Mouse (Mus musculus): ENCODE data around the gene Gm10392. TPM values are rescaled to one million over a fixed set of nuclear protein-coding genes. Genes with fewer than 3 reads are reported as not detected.

The Gm10392 gene
- polyA plus RNA-seq, 1 experiment from 2014 or later = not detected

GRCm38 (mm10) chr11:77518051-77518798 lies 773 bp downstream of the Gm10392 start:
- ATAC-seq (replicated peaks; ENCODE audit: low FRiP score) (no peak), DNase-seq (ENCODE audit: low spot score) (no peak)
- 73% methylated on average over 27 of the region's 27 CpGs for WGBS
- Histone ChIP-seq H3K4me2 (no peak overlapping the region), H3K9me3 (ENCODE audit: control insufficient read depth, low read length) (no peaks in the 10 kb centered on the region), H3K36me3 (ENCODE audit: control insufficient read depth, insufficient read depth, low read length) (no peaks in the 10 kb centered on the region), H3K27ac (ENCODE audit: low read depth, low read length) (no peak overlapping the region), H3K4me3 (ENCODE audit: low read depth, low read length) (no peak overlapping the region), H3K4me1 (replicated peaks; ENCODE audit: control insufficient read depth, insufficient read depth, low read length) (peaks cover 27% of the 10 kb centered on the region), H3K9ac (ENCODE audit: low read depth, low read length) (no peak overlapping the region), H3K27me3 (replicated peaks; ENCODE audit: control insufficient read depth, insufficient read depth, low read length) (peaks cover 24% of the 10 kb centered on the region)

GRCm38 (mm10) chr11:77516553-77517425 lies 2.2 kb downstream of the Gm10392 start:
- no peaks in the 10 kb centered on the region for H3K36me3 ChIP-seq (ENCODE audit: control insufficient read depth, insufficient read depth, low read length)
- 68% methylated on average over 5 of the region's 5 CpGs for WGBS
- peaks cover 24% of the 10 kb centered on the region for H3K27me3 ChIP-seq (replicated peaks; ENCODE audit: control insufficient read depth, insufficient read depth, low read length)
- H3K9me3 ChIP-seq (ENCODE audit: control insufficient read depth, low read length) = no peaks in the 10 kb centered on the region
- ATAC-seq (replicated peaks; ENCODE audit: low FRiP score) (no peak), DNase-seq (ENCODE audit: low spot score) (no peak)
- no peak overlapping the region for H3K27ac ChIP-seq (ENCODE audit: low read depth, low read length)
- H3K9ac ChIP-seq (ENCODE audit: low read depth, low read length) = no peak overlapping the region
- H3K4me2 ChIP-seq = peak overlapping the region; percentile 29
- no peak overlapping the region for H3K4me3 ChIP-seq (ENCODE audit: low read depth, low read length)
- H3K4me1 ChIP-seq (replicated peaks; ENCODE audit: control insufficient read depth, insufficient read depth, low read length) = peaks cover 32% of the 10 kb centered on the region

GRCm38 (mm10) chr11:77515637-77516552 lies 3.1 kb downstream of the Gm10392 start, which contains the start of gene Trp53i13:
Gene Trp53i13, minus strand, starts transcription at chr11:77515980.
- no peak for ATAC-seq (replicated peaks; ENCODE audit: low FRiP score)

GRCm38 (mm10) chr11:77514832-77515636 lies 4.0 kb downstream of the Gm10392 start, which contains the start of gene Abhd15:
Gene Abhd15, plus strand, starts transcription at chr11:77515121.
- H3K4me2 ChIP-seq = peak within 1 kb of the TSS; percentile 99
- ATAC-seq (replicated peaks; ENCODE audit: low FRiP score) (peak; percentile 42), DNase-seq (ENCODE audit: low spot score) (peak; percentile 84)
- under 1% methylated on average over 72 of the region's 72 CpGs for WGBS
- peak within 1 kb of the TSS; percentile 57 for H3K4me3 ChIP-seq (ENCODE audit: low read depth, low read length)
- no peaks in the 10 kb centered on the region for H3K9me3 ChIP-seq (ENCODE audit: control insufficient read depth, low read length)
- H3K4me1 ChIP-seq (replicated peaks; ENCODE audit: control insufficient read depth, insufficient read depth, low read length) = peaks cover 32% of the 10 kb centered on the region
- H3K27ac ChIP-seq (ENCODE audit: low read depth, low read length) = peak within 1 kb of the TSS; percentile 44
- H3K27me3 ChIP-seq (replicated peaks; ENCODE audit: control insufficient read depth, insufficient read depth, low read length) = peaks cover 24% of the 10 kb centered on the region
- H3K9ac ChIP-seq (ENCODE audit: low read depth, low read length) = peak within 1 kb of the TSS; percentile 74
- H3K36me3 ChIP-seq (ENCODE audit: control insufficient read depth, insufficient read depth, low read length) = no peaks in the 10 kb centered on the region

More at GRCm38 (mm10) chr11:77515637-77516552, 3.1 kb downstream of the Gm10392 start, which contains the start of gene Trp53i13:
- 11% methylated on average over 39 of the region's 39 CpGs for WGBS
- peak within 1 kb of the TSS; percentile 57 for H3K4me3 ChIP-seq (ENCODE audit: low read depth, low read length)
- H3K9me3 ChIP-seq (ENCODE audit: control insufficient read depth, low read length) = no peaks in the 10 kb centered on the region
- H3K9ac ChIP-seq (ENCODE audit: low read depth, low read length) = peak within 1 kb of the TSS; percentile 74
- H3K4me1 ChIP-seq (replicated peaks; ENCODE audit: control insufficient read depth, insufficient read depth, low read length) = peaks cover 32% of the 10 kb centered on the region
- peaks cover 24% of the 10 kb centered on the region for H3K27me3 ChIP-seq (replicated peaks; ENCODE audit: control insufficient read depth, insufficient read depth, low read length)
- peak within 1 kb of the TSS; percentile 25; the same call in 1 of the 2 replicates for H3K27ac ChIP-seq (ENCODE audit: low read depth, low read length)
- peak within 1 kb of the TSS; percentile 99 for H3K4me2 ChIP-seq
- DNase-seq (ENCODE audit: low spot score) = no peak
- no peaks in the 10 kb centered on the region for H3K36me3 ChIP-seq (ENCODE audit: control insufficient read depth, insufficient read depth, low read length)

GRCm38 (mm10) chr11:77514281-77514831 lies 4.6 kb downstream of the Gm10392 start:
- Histone ChIP-seq H3K4me1 (replicated peaks; ENCODE audit: control insufficient read depth, insufficient read depth, low read length) (peaks cover 32% of the 10 kb centered on the region), H3K27ac (ENCODE audit: low read depth, low read length) (peak overlapping the region; percentile 44), H3K36me3 (ENCODE audit: control insufficient read depth, insufficient read depth, low read length) (no peaks in the 10 kb centered on the region), H3K4me2 (peak overlapping the region; percentile 99), H3K9me3 (ENCODE audit: control insufficient read depth, low read length) (no peaks in the 10 kb centered on the region), H3K9ac (ENCODE audit: low read depth, low read length) (peak overlapping the region; percentile 74), H3K4me3 (ENCODE audit: low read depth, low read length) (peak overlapping the region; percentile 57), H3K27me3 (replicated peaks; ENCODE audit: control insufficient read depth, insufficient read depth, low read length) (peaks cover 24% of the 10 kb centered on the region)
- peak; percentile 76 for DNase-seq (ENCODE audit: low spot score)
- 4% methylated on average over 19 of the region's 19 CpGs for WGBS
- peak; percentile 55 for ATAC-seq (replicated peaks; ENCODE audit: low FRiP score)

- no peak for DNase-seq (ENCODE audit: low spot score)
- H3K4me3 ChIP-seq (ENCODE audit: low read depth, low read length) = peak overlapping the region; percentile 57
- peak overlapping the region; percentile 48; the same call in 1 of the 2 replicates for H3K27ac ChIP-seq (ENCODE audit: low read depth, low read length)
- WGBS = 8% methylated on average over 10 of the region's 10 CpGs
- ATAC-seq (replicated peaks; ENCODE audit: low FRiP score) = no peak
- no peaks in the 10 kb centered on the region for H3K36me3 ChIP-seq (ENCODE audit: control insufficient read depth, insufficient read depth, low read length)
- H3K27me3 ChIP-seq (replicated peaks; ENCODE audit: control insufficient read depth, insufficient read depth, low read length) = peaks cover 24% of the 10 kb centered on the region
- peak overlapping the region; percentile 74 for H3K9ac ChIP-seq (ENCODE audit: low read depth, low read length)
- no peaks in the 10 kb centered on the region for H3K9me3 ChIP-seq (ENCODE audit: control insufficient read depth, low read length)
- peaks cover 32% of the 10 kb centered on the region for H3K4me1 ChIP-seq (replicated peaks; ENCODE audit: control insufficient read depth, insufficient read depth, low read length)
- peak overlapping the region; percentile 99 for H3K4me2 ChIP-seq
Observed at GRCm38 (mm10) chr11:77513811-77514170, 5.2 kb downstream of the Gm10392 start.

- Histone ChIP-seq H3K9me3 (ENCODE audit: control insufficient read depth, low read length) (no peaks in the 10 kb centered on the region), H3K4me3 (ENCODE audit: low read depth, low read length) (peak overlapping the region; percentile 57), H3K4me2 (peak overlapping the region; percentile 99), H3K36me3 (ENCODE audit: control insufficient read depth, insufficient read depth, low read length) (no peaks in the 10 kb centered on the region), H3K27me3 (replicated peaks; ENCODE audit: control insufficient read depth, insufficient read depth, low read length) (peaks cover 24% of the 10 kb centered on the region), H3K4me1 (replicated peaks; ENCODE audit: control insufficient read depth, insufficient read depth, low read length) (peaks cover 37% of the 10 kb centered on the region), H3K9ac (ENCODE audit: low read depth, low read length) (peak overlapping the region; percentile 74), H3K27ac (ENCODE audit: low read depth, low read length) (peak overlapping the region; percentile 60; the same call in 1 of the 2 replicates)
- peak; percentile 78 for ATAC-seq (replicated peaks; ENCODE audit: low FRiP score)
- peak; percentile 96 for DNase-seq (ENCODE audit: low spot score)
- WGBS = under 1% methylated on average over 76 of the region's 84 CpGs
Observed at GRCm38 (mm10) chr11:77512891-77513810, 5.8 kb downstream of the Gm10392 start.

All from liver, embryonic 11.5 days (tissue).